Mouse (Mus musculus): ENCODE measurements around the gene Uqcc2. TPM values are rescaled to one million over a fixed set of nuclear protein-coding genes. Genes with fewer than 3 reads are reported as not detected.

Gene Uqcc2
- polyA plus RNA-seq, 1 experiment from 2014 or later = 345 TPM

GRCm38 (mm10) chr17:27119954-27120353 is 13.8 kb downstream of the Uqcc2 start:
- WGBS = 66% methylated on average over 8 of the region's 8 CpGs
- Histone ChIP-seq H3K9me3 (ENCODE audit: control insufficient read depth, low read length) (no peaks in the 10 kb centered on the region), H3K4me3 (ENCODE audit: low read depth, low read length) (no peak overlapping the region), H3K27me3 (ENCODE audit: control insufficient read depth, insufficient read depth, low read length) (no peaks in the 10 kb centered on the region), H3K27ac (ENCODE audit: low read depth, low read length) (no peak overlapping the region), H3K4me2 (ENCODE audit: low read depth) (no peak overlapping the region), H3K4me1 (ENCODE audit: control insufficient read depth, insufficient read depth, low read length) (peaks cover 16% of the 10 kb centered on the region), H3K36me3 (ENCODE audit: control insufficient read depth, insufficient read depth, low read length) (peaks cover 4% of the 10 kb centered on the region), H3K9ac (ENCODE audit: low read length) (no peak overlapping the region)
- DNase-seq (ENCODE audit: low spot score) (no peak), ATAC-seq (ENCODE audit: insufficient read depth, low FRiP score, low TSS enrichment) (no peak)

- Histone ChIP-seq H3K27ac (ENCODE audit: low read depth, low read length) (no peak overlapping the region), H3K36me3 (ENCODE audit: control insufficient read depth, insufficient read depth, low read length) (peaks cover 4% of the 10 kb centered on the region), H3K9me3 (ENCODE audit: control insufficient read depth, low read length) (no peaks in the 10 kb centered on the region), H3K4me3 (ENCODE audit: low read depth, low read length) (no peak overlapping the region), H3K27me3 (ENCODE audit: control insufficient read depth, insufficient read depth, low read length) (no peaks in the 10 kb centered on the region), H3K4me2 (ENCODE audit: low read depth) (no peak overlapping the region), H3K9ac (ENCODE audit: low read length) (no peak overlapping the region), H3K4me1 (ENCODE audit: control insufficient read depth, insufficient read depth, low read length) (peaks cover 16% of the 10 kb centered on the region)
- WGBS = 74% methylated on average over 4 of the region's 4 CpGs
- no peak for DNase-seq (ENCODE audit: low spot score)
- ATAC-seq (ENCODE audit: insufficient read depth, low FRiP score, low TSS enrichment) = no peak
These were observed 14.2 kb downstream of the Uqcc2 start for GRCm38 (mm10) chr17:27119540-27119895.

- Histone ChIP-seq H3K9me3 (ENCODE audit: control insufficient read depth, low read length) (no peaks in the 10 kb centered on the region), H3K27ac (ENCODE audit: low read depth, low read length) (no peak overlapping the region), H3K27me3 (ENCODE audit: control insufficient read depth, insufficient read depth, low read length) (no peaks in the 10 kb centered on the region), H3K36me3 (ENCODE audit: control insufficient read depth, insufficient read depth, low read length) (peaks cover 4% of the 10 kb centered on the region), H3K4me3 (ENCODE audit: low read depth, low read length) (no peak overlapping the region), H3K4me2 (ENCODE audit: low read depth) (no peak overlapping the region), H3K9ac (ENCODE audit: low read length) (no peak overlapping the region), H3K4me1 (ENCODE audit: control insufficient read depth, insufficient read depth, low read length) (peaks cover 16% of the 10 kb centered on the region)
- DNase-seq (ENCODE audit: low spot score) (no peak), ATAC-seq (ENCODE audit: insufficient read depth, low FRiP score, low TSS enrichment) (no peak)
- 91% methylated on average over 25 of the region's 25 CpGs for WGBS
These were observed 14.8 kb downstream of the Uqcc2 start for GRCm38 (mm10) chr17:27118676-27119539.

- Histone ChIP-seq H3K27ac (ENCODE audit: low read depth, low read length) (no peak overlapping the region), H3K4me1 (ENCODE audit: control insufficient read depth, insufficient read depth, low read length) (no peaks in the 10 kb centered on the region), H3K9me3 (ENCODE audit: control insufficient read depth, low read length) (no peaks in the 10 kb centered on the region), H3K9ac (ENCODE audit: low read length) (no peak overlapping the region), H3K4me2 (ENCODE audit: low read depth) (no peak overlapping the region), H3K36me3 (ENCODE audit: control insufficient read depth, insufficient read depth, low read length) (no peaks in the 10 kb centered on the region), H3K27me3 (ENCODE audit: control insufficient read depth, insufficient read depth, low read length) (no peaks in the 10 kb centered on the region), H3K4me3 (ENCODE audit: low read depth, low read length) (no peak overlapping the region)
- no peak for DNase-seq (ENCODE audit: low spot score)
- no peak for ATAC-seq (ENCODE audit: insufficient read depth, low FRiP score, low TSS enrichment)
- WGBS = 92% methylated on average over 7 of the region's 7 CpGs
These were observed 23.6 kb downstream of the Uqcc2 start for GRCm38 (mm10) chr17:27110072-27110471.

- no peaks in the 10 kb centered on the region for H3K27me3 ChIP-seq (ENCODE audit: control insufficient read depth, insufficient read depth, low read length)
- no peaks in the 10 kb centered on the region for H3K36me3 ChIP-seq (ENCODE audit: control insufficient read depth, insufficient read depth, low read length)
- 72% methylated on average over 6 of the region's 6 CpGs for WGBS
- no peak overlapping the region for H3K27ac ChIP-seq (ENCODE audit: low read depth, low read length)
- H3K9ac ChIP-seq (ENCODE audit: low read length) = no peak overlapping the region
- H3K4me2 ChIP-seq (ENCODE audit: low read depth) = no peak overlapping the region
- ATAC-seq (ENCODE audit: insufficient read depth, low FRiP score, low TSS enrichment) (no peak), DNase-seq (ENCODE audit: low spot score) (no peak)
- no peaks in the 10 kb centered on the region for H3K9me3 ChIP-seq (ENCODE audit: control insufficient read depth, low read length)
- H3K4me1 ChIP-seq (ENCODE audit: control insufficient read depth, insufficient read depth, low read length) = no peaks in the 10 kb centered on the region
- no peak overlapping the region for H3K4me3 ChIP-seq (ENCODE audit: low read depth, low read length)
These were observed 25.8 kb downstream of the Uqcc2 start for GRCm38 (mm10) chr17:27107936-27108335.

- Histone ChIP-seq H3K4me3 (ENCODE audit: low read depth, low read length) (no peak overlapping the region), H3K9ac (ENCODE audit: low read length) (no peak overlapping the region), H3K4me1 (ENCODE audit: control insufficient read depth, insufficient read depth, low read length) (no peaks in the 10 kb centered on the region), H3K9me3 (ENCODE audit: control insufficient read depth, low read length) (no peaks in the 10 kb centered on the region), H3K4me2 (ENCODE audit: low read depth) (no peak overlapping the region), H3K36me3 (ENCODE audit: control insufficient read depth, insufficient read depth, low read length) (no peaks in the 10 kb centered on the region), H3K27ac (ENCODE audit: low read depth, low read length) (no peak overlapping the region), H3K27me3 (ENCODE audit: control insufficient read depth, insufficient read depth, low read length) (no peaks in the 10 kb centered on the region)
- WGBS = 88% methylated on average over 9 of the region's 9 CpGs
- no peak for ATAC-seq (ENCODE audit: insufficient read depth, low FRiP score, low TSS enrichment)
- peak; percentile 48 for DNase-seq (ENCODE audit: low spot score)
These were observed 27.0 kb downstream of the Uqcc2 start for GRCm38 (mm10) chr17:27106745-27107144.

GRCm38 (mm10) chr17:27105698-27106470 is 27.8 kb downstream of the Uqcc2 start:
- H3K4me1 ChIP-seq (ENCODE audit: control insufficient read depth, insufficient read depth, low read length) = no peaks in the 10 kb centered on the region
- 69% methylated on average over 18 of the region's 18 CpGs for WGBS
- H3K9me3 ChIP-seq (ENCODE audit: control insufficient read depth, low read length) = no peaks in the 10 kb centered on the region
- no peak overlapping the region for H3K4me2 ChIP-seq (ENCODE audit: low read depth)
- no peak overlapping the region for H3K9ac ChIP-seq (ENCODE audit: low read length)
- H3K27ac ChIP-seq (ENCODE audit: low read depth, low read length) = no peak overlapping the region
- no peaks in the 10 kb centered on the region for H3K27me3 ChIP-seq (ENCODE audit: control insufficient read depth, insufficient read depth, low read length)
- no peak overlapping the region for H3K4me3 ChIP-seq (ENCODE audit: low read depth, low read length)
- DNase-seq (ENCODE audit: low spot score) (no peak), ATAC-seq (ENCODE audit: insufficient read depth, low FRiP score, low TSS enrichment) (no peak)
- H3K36me3 ChIP-seq (ENCODE audit: control insufficient read depth, insufficient read depth, low read length) = no peaks in the 10 kb centered on the region

- Histone ChIP-seq H3K36me3 (ENCODE audit: control insufficient read depth, insufficient read depth, low read length) (no peaks in the 10 kb centered on the region), H3K4me2 (ENCODE audit: low read depth) (no peak overlapping the region), H3K9me3 (ENCODE audit: control insufficient read depth, low read length) (no peaks in the 10 kb centered on the region), H3K4me3 (ENCODE audit: low read depth, low read length) (no peak overlapping the region), H3K4me1 (ENCODE audit: control insufficient read depth, insufficient read depth, low read length) (no peaks in the 10 kb centered on the region), H3K9ac (ENCODE audit: low read length) (no peak overlapping the region), H3K27ac (ENCODE audit: low read depth, low read length) (no peak overlapping the region), H3K27me3 (ENCODE audit: control insufficient read depth, insufficient read depth, low read length) (no peaks in the 10 kb centered on the region)
- 78% methylated on average over 5 of the region's 5 CpGs for WGBS
- no peak for DNase-seq (ENCODE audit: low spot score)
- ATAC-seq (ENCODE audit: insufficient read depth, low FRiP score, low TSS enrichment) = no peak
These were observed 32.0 kb downstream of the Uqcc2 start for GRCm38 (mm10) chr17:27101675-27102074.

- no peak overlapping the region for H3K9ac ChIP-seq (ENCODE audit: low read length)
- WGBS = 43% methylated on average over 13 of the region's 13 CpGs
- H3K9me3 ChIP-seq (ENCODE audit: control insufficient read depth, low read length) = no peaks in the 10 kb centered on the region
- H3K27me3 ChIP-seq (ENCODE audit: control insufficient read depth, insufficient read depth, low read length) = no peaks in the 10 kb centered on the region
- no peaks in the 10 kb centered on the region for H3K36me3 ChIP-seq (ENCODE audit: control insufficient read depth, insufficient read depth, low read length)
- no peak overlapping the region for H3K4me3 ChIP-seq (ENCODE audit: low read depth, low read length)
- ATAC-seq (ENCODE audit: insufficient read depth, low FRiP score, low TSS enrichment) (no peak), DNase-seq (ENCODE audit: low spot score) (peak; percentile 44)
- H3K4me2 ChIP-seq (ENCODE audit: low read depth) = no peak overlapping the region
- no peaks in the 10 kb centered on the region for H3K4me1 ChIP-seq (ENCODE audit: control insufficient read depth, insufficient read depth, low read length)
- no peak overlapping the region for H3K27ac ChIP-seq (ENCODE audit: low read depth, low read length)
These were observed 38.0 kb downstream of the Uqcc2 start for GRCm38 (mm10) chr17:27095690-27096089.
